Mouse (Mus musculus) left cerebral cortex, adult 18-20 months (tissue): ENCODE results near the gene Mgat5. TPM values are rescaled to one million over a fixed set of nuclear protein-coding genes. Genes with fewer than 3 reads are reported as not detected.

Source experiments
- DNase-seq, 2 experiments: peaks; one replicate each; pipeline ENCODE4 v3.0.0; 2021 to 2022; ENCODE audit warnings: low spot score in 2 of 2, mixed read lengths in 1 of 2
- long read RNA-seq, 2 experiments: library from polyadenylated mRNA; stranded (forward); transcript quantifications; one replicate each; pipeline ENCODE4 v2.0.0; 2021
- total RNA-seq, 2 experiments: library from RNA; stranded (reverse); gene quantifications; 2 replicates each; pipeline ENCODE4 v1.2.3; 2021

Mgat5 gene
- 10 to 100 TPM; 70.4 to 74.1 TPM for total RNA-seq
- long read RNA-seq, experiment 1, partial matches to known transcripts = 0 of 32 reads
- long read RNA-seq, experiment 1, other reads (novel, unspliced or antisense) = 32 of 32 reads
- long read RNA-seq, experiment 2, partial matches to known transcripts = 1 of 17 reads
- long read RNA-seq, experiment 2, other reads (novel, unspliced or antisense) = 16 of 17 reads

GRCm38 (mm10) chr1:127204817-127205485 is at the start of gene Mgat5:
Gene Mgat5 (plus strand): TSS chr1:127205015.
- DNase-seq = peak; percentile 88 to 92

- no peak for DNase-seq
These were observed 44.6 kb upstream of the Mgat5 start for GRCm38 (mm10) chr1:127160118-127160760.

GRCm38 (mm10) chr1:127164589-127165160 is 40.1 kb upstream of the Mgat5 start:
- DNase-seq = no peak

- no peak for DNase-seq
These were observed 38.3 kb upstream of the Mgat5 start for GRCm38 (mm10) chr1:127166521-127166920.

- DNase-seq = no peak
These were observed 37.2 kb upstream of the Mgat5 start for GRCm38 (mm10) chr1:127167586-127167985.

GRCm38 (mm10) chr1:127168205-127168604 is 36.6 kb upstream of the Mgat5 start:
- DNase-seq = no peak

GRCm38 (mm10) chr1:127169516-127169915 is 35.3 kb upstream of the Mgat5 start:
- DNase-seq = no peak

- no peak for DNase-seq
These were observed 33.5 kb upstream of the Mgat5 start for GRCm38 (mm10) chr1:127171361-127171760.

GRCm38 (mm10) chr1:127173448-127173847 is 31.4 kb upstream of the Mgat5 start:
- DNase-seq = no peak

- DNase-seq = no peak
These were observed 12.4 kb upstream of the Mgat5 start for GRCm38 (mm10) chr1:127192396-127192795.

GRCm38 (mm10) chr1:127199186-127199585 is 5.6 kb upstream of the Mgat5 start:
- DNase-seq = no peak

- DNase-seq = no peak
These were observed 2.5 kb upstream of the Mgat5 start for GRCm38 (mm10) chr1:127202360-127202759.

- peak; percentile 33 to 50 for DNase-seq
These were observed 1.5 kb upstream of the Mgat5 start for GRCm38 (mm10) chr1:127203231-127203764.

GRCm38 (mm10) chr1:127205501-127206019 is 745 bp downstream of the Mgat5 start:
- DNase-seq = peak; percentile 41 to 61

GRCm38 (mm10) chr1:127206020-127206641 is 1.3 kb downstream of the Mgat5 start:
- DNase-seq = peak; percentile 46 to 56

GRCm38 (mm10) chr1:127206881-127207555 is 2.2 kb downstream of the Mgat5 start:
- no peak for DNase-seq

- DNase-seq = peak in 1 of 2 experiments; percentile 26
These were observed 3.4 kb downstream of the Mgat5 start for GRCm38 (mm10) chr1:127208167-127208566.

GRCm38 (mm10) chr1:127212812-127213211 is 8.0 kb downstream of the Mgat5 start:
- DNase-seq = no peak

GRCm38 (mm10) chr1:127213434-127213833 is 8.6 kb downstream of the Mgat5 start:
- no peak for DNase-seq

GRCm38 (mm10) chr1:127214585-127215232 is 9.9 kb downstream of the Mgat5 start:
- no peak for DNase-seq
